Mouse (Mus musculus): Measurements from ENCODE around the gene Nfix. TPM values are rescaled to one million over a fixed set of nuclear protein-coding genes. Genes with fewer than 3 reads are reported as not detected.

Gene Nfix
- polyA plus RNA-seq, 1 experiment from 2014 or later: 8.4 TPM

DNA sequence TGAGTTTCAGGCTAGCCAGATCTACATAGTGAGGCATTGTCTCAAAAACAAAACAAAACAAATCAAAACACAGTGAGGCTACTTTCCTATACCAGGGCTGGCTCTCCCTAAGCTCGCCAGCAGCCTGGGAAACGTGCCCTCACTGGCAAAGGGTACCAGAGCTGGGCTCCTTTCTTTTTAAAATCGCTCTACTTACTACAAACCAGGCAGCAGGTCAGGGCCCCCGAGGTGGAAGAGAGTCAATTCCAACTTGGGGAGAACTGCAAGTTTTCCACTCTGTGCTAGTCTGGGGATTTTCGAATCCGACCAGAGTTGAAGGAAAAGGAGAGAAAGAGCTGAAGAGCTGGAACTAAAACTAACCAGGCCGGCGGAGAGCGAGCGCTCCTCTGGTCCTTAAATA is 17.5 kb downstream of the Nfix start:
- WGBS: 6% methylated on average over 10 of the region's 10 CpGs
- no peaks in the 10 kb centered on the region for H3K9me3 ChIP-seq
- H3K27ac ChIP-seq: no peak overlapping the region
- peaks cover 100% of the 10 kb centered on the region for H3K27me3 ChIP-seq (replicated peaks)
- no peak for ATAC-seq (ENCODE audit: low FRiP score, low read depth)
- H3K36me3 ChIP-seq: no peaks in the 10 kb centered on the region
- peaks cover 24% of the 10 kb centered on the region for H3K4me1 ChIP-seq
- no peak overlapping the region for H3K4me3 ChIP-seq
- no peak overlapping the region for H3K4me2 ChIP-seq (replicated peaks)
- H3K9ac ChIP-seq: no peak overlapping the region

DNA sequence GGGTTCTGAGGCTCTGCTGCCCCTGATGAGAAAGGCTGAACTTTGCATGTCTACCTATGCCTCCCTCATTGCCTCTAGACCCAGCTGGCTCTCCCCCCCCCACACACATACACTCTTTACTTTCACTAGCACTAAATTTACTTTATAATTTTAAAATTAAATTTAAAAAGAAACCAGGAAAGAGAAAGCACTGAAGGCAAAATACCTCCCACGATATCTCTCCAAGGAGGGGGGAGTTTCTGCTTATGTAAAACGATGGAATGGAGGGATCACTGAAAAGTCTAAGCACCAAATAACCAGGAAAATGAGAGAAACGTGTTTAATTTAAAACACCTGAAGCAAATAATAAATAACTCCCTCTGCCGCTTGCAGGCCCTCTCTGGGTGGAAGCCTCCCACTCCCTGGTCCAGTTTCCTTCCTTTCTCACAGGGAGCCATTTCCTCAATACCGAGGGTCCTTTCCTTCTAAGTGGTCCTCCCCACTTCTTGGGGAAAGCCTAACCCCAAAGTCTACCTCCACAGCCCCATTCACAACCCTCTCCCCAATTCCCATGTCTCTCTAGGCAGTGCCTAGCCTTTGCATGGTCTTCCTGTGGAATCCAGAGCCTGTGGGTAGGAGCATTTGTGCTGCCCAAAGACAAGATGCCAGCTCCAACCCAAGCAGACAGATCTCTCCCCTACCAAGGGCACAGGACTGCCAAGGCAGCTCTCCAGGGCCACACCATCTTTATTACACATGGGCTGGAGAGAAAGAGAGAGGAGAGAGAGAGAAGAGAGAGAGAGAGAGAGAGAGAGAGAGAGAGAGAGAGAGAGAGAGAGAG is 18.2 kb downstream of the Nfix start:
- H3K4me2 ChIP-seq (replicated peaks): no peak overlapping the region
- no peaks in the 10 kb centered on the region for H3K36me3 ChIP-seq
- H3K9me3 ChIP-seq: no peaks in the 10 kb centered on the region
- no peak overlapping the region for H3K9ac ChIP-seq
- no peak overlapping the region for H3K4me3 ChIP-seq
- no peak overlapping the region for H3K27ac ChIP-seq
- peaks cover 100% of the 10 kb centered on the region for H3K27me3 ChIP-seq (replicated peaks)
- 6% methylated on average over 5 of the region's 5 CpGs for WGBS
- ATAC-seq (ENCODE audit: low FRiP score, low read depth): no peak
- H3K4me1 ChIP-seq: peaks cover 24% of the 10 kb centered on the region

DNA sequence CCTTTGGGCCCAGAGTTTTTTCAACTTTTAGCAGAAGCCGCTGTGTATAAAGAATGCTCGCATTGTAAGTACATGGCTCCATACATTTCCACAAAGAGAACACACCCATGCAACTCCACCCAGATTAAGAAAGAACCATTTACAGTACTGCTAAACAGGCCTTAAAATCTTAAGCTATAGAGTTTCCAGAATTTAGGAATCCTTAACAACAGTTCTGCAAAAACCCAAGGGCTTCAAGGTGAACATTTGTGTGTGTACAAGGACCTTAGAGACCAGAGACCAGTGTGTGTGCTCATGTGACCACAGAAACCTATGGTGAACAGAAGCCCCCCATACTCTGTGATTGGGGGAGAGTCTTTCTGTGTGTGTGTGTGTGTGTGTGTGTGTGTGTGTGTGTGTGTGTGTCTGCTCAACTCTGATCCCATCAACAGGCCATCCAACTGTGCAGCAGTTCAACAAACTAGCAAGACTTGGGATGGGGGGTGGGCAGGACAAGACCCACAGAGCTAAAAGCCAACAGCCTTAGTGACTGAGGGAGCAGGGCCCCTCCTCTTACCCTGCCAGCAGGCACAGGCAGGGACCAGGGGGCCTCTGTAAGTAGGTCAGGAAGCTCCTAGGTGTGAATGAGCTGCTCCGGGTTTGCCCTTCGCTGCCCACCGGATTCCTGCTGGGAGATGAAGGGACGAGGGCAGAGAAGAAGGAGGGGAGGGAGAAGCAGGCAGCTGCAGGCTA is 19.0 kb downstream of the Nfix start:
- H3K36me3 ChIP-seq: no peaks in the 10 kb centered on the region
- H3K9me3 ChIP-seq: no peaks in the 10 kb centered on the region
- no peak overlapping the region for H3K4me2 ChIP-seq (replicated peaks)
- peaks cover 99% of the 10 kb centered on the region for H3K27me3 ChIP-seq (replicated peaks)
- no peak overlapping the region for H3K4me3 ChIP-seq
- 9% methylated on average over 6 of the region's 6 CpGs for WGBS
- peaks cover 21% of the 10 kb centered on the region for H3K4me1 ChIP-seq
- no peak overlapping the region for H3K27ac ChIP-seq
- H3K9ac ChIP-seq: no peak overlapping the region
- no peak for ATAC-seq (ENCODE audit: low FRiP score, low read depth)

DNA sequence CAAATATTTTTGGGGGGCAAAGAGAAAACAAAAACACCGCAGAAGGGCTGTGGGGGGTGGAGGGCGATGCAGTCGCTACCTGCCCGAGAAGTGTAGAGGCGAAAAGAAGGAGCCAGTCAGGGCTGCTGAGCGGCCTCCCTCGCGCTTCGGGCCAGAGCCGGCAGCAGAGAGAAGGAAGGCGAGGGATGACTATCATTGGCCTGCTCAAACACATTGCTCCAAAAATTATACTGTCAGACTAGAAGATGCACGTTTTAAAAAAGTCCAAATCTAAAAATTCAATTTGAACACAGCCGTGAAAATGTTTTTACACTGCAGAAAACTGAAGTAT is 20.0 kb downstream of the Nfix start:
- no peak for ATAC-seq (ENCODE audit: low FRiP score, low read depth)
- Histone ChIP-seq H3K27me3 (replicated peaks) (peaks cover 99% of the 10 kb centered on the region), H3K36me3 (no peaks in the 10 kb centered on the region), H3K27ac (no peak overlapping the region), H3K9ac (no peak overlapping the region), H3K4me2 (replicated peaks) (no peak overlapping the region), H3K4me1 (peaks cover 28% of the 10 kb centered on the region), H3K4me3 (no peak overlapping the region), H3K9me3 (no peaks in the 10 kb centered on the region)
- WGBS: 2% methylated on average over 13 of the region's 13 CpGs

DNA sequence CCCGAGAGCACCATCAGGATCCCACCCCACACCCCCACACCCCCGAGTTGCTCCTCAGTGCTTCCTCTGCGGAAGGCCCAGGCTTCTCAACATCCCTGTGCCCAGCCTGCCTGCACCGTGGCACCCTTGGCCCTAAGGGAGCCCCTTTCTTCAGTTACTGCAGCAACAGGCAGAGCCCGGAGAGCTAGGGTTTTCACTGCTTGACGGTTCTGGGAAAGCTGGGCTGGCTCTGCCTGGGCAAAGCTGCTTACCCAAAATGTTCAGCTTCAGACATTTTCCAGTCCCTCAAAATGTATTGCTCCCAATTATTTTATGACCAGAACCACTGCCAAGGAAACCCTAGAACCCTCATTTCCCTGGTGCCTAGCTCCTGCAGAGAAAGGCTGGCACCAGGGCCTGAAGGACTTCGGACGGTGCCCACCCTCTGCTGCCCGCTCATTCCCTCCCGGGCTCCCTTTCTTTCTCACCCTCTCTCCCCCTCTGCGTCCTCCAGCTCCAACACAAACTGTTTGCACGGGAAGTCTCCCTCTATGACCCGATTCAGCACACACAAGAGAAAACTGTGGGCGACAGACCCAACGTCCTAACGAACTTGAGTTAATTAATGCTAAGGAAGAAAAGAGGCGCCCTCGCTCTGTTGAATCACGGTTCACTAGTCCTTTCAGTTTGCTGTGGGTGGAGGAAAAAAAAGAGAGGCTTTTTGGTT is 20.5 kb downstream of the Nfix start:
- H3K27me3 ChIP-seq (replicated peaks): peaks cover 99% of the 10 kb centered on the region
- H3K4me3 ChIP-seq: no peak overlapping the region
- ATAC-seq (ENCODE audit: low FRiP score, low read depth): no peak
- no peaks in the 10 kb centered on the region for H3K9me3 ChIP-seq
- H3K27ac ChIP-seq: no peak overlapping the region
- peaks cover 31% of the 10 kb centered on the region for H3K4me1 ChIP-seq
- no peaks in the 10 kb centered on the region for H3K36me3 ChIP-seq
- WGBS: 3% methylated on average over 19 of the region's 19 CpGs
- no peak overlapping the region for H3K4me2 ChIP-seq (replicated peaks)
- H3K9ac ChIP-seq: no peak overlapping the region

DNA sequence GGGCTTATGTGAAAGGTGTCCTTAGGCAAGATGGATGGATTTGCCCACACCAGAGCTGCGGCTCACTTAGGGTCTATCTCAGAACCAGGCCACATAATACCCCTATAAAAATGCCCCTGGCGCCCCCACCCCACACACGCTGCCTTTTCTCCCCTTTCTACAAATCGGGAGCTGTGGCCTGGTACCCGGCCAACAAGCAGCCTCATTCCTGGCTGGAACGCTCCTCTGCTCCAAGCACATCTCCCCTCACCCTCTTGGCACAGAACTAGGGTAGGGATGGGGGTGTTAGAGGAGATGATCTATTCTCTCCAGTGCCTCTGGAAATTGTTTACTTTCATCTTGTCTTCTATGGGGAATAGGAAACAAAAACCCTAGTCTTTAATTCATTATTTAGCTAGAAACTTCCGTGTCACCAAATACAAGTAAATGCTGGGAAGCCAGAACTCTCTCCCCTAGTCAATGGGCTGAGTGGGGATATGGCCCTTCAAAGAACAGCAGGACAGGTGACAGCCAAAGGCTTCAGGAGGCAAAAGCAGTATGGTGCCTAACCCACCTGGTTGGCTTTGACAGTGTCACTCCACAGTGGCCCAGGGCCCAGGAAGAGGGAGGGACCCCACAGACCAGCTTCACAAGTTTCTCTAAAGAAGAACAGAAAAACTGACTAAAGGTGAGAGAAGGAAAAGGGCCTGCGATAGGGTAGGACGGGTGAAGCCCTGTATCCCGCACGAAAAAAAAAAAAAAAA is 21.3 kb downstream of the Nfix start:
- H3K9ac ChIP-seq: no peak overlapping the region
- H3K27me3 ChIP-seq (replicated peaks): peaks cover 99% of the 10 kb centered on the region
- no peak for ATAC-seq (ENCODE audit: low FRiP score, low read depth)
- H3K36me3 ChIP-seq: no peaks in the 10 kb centered on the region
- no peak overlapping the region for H3K4me3 ChIP-seq
- WGBS: 4% methylated on average over 11 of the region's 11 CpGs
- H3K27ac ChIP-seq: no peak overlapping the region
- H3K9me3 ChIP-seq: no peaks in the 10 kb centered on the region
- H3K4me2 ChIP-seq (replicated peaks): no peak overlapping the region
- H3K4me1 ChIP-seq: peaks cover 34% of the 10 kb centered on the region

DNA sequence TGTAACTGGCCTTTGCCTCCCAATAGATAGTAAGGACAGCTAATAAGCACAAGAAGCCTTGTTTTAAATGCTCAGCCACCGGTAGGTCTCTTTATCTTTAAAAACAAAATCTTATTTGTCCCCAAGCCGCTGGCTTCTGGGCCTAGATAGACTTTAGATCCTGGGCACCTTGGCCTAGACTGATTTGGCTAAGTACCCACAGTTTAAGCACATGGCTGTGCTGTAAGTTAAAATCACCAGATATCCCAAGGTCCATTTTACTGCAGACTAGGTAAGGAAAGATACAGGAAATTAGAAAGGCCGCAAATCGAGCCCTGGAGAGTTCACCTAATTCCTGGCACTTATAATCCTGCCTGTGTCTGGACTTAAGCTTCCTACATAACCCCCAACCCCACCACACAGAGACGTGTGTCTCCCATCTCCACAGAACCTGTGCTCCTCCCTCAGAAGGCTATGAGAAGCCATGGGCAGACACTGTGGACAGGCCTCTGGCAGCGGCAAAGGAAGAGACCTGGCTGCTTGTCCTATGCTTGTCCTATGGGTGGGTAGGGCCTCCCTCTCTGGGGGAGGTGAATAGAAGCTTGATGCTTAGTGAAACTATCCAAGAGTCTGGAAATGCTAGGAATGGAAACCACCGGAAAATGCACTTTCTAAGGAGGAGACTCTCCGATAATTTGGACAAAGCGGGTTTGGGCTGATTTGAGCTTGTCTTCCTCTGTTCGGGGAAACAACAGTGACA is 22.1 kb downstream of the Nfix start:
- no peak overlapping the region for H3K27ac ChIP-seq
- peaks cover 99% of the 10 kb centered on the region for H3K27me3 ChIP-seq (replicated peaks)
- H3K9me3 ChIP-seq: no peaks in the 10 kb centered on the region
- no peak overlapping the region for H3K4me2 ChIP-seq (replicated peaks)
- WGBS: 14% methylated on average over 10 of the region's 10 CpGs
- H3K36me3 ChIP-seq: no peaks in the 10 kb centered on the region
- no peak overlapping the region for H3K9ac ChIP-seq
- H3K4me3 ChIP-seq: no peak overlapping the region
- peaks cover 38% of the 10 kb centered on the region for H3K4me1 ChIP-seq
- ATAC-seq (ENCODE audit: low FRiP score, low read depth): no peak

DNA sequence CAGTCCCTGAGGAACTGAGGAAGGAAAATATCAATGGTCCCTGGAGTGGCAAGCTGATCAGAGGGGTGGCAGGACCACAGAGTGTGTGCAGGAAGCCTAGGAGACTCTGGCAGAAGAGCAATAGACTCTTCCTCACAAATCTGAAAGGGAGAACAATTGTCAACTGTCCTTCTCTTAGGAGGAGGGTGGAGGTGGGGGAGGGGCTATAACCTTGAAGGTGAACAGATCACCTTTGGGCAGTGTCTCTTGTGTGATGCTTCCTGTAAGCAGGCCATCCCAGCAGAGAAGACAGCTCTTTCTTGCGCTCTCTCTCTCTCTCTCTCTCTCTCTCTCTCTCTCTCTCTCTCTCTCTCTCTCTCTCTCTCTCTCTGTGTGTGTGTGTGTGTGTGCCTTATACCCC is 23.6 kb downstream of the Nfix start:
- no peaks in the 10 kb centered on the region for H3K9me3 ChIP-seq
- no peak overlapping the region for H3K9ac ChIP-seq
- 0% methylated on average over 1 of the region's 1 CpGs for WGBS
- H3K27me3 ChIP-seq (replicated peaks): peaks cover 98% of the 10 kb centered on the region
- peaks cover 47% of the 10 kb centered on the region for H3K4me1 ChIP-seq
- H3K27ac ChIP-seq: no peak overlapping the region
- no peaks in the 10 kb centered on the region for H3K36me3 ChIP-seq
- no peak overlapping the region for H3K4me2 ChIP-seq (replicated peaks)
- H3K4me3 ChIP-seq: no peak overlapping the region
- ATAC-seq (ENCODE audit: low FRiP score, low read depth): no peak

DNA sequence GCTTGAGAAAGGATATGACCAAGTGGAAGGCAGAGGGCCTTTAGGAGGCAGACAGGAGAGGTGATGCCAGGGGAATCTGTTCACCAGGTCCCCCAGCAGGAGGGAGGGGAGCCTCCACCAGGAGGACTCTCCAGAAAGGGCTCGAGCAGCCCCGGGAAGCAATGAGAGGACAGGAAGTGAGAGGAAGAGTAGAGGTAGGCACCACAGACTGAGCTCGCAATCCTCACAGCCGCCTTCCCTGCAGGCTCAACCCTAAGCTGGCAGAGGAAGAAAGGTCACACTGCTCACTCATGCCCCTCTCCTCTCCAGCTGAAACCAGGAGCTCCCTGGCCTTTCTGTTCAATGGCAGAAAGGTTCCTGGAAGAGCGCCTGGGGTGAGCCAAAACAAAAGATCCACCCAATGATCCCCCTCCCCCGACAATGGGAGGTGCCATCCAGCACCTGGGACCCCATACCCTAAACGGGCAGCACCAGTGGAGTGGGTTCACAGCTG is 24.5 kb downstream of the Nfix start:
- Histone ChIP-seq H3K27ac (no peak overlapping the region), H3K27me3 (replicated peaks) (peaks cover 98% of the 10 kb centered on the region), H3K9ac (no peak overlapping the region), H3K36me3 (no peaks in the 10 kb centered on the region), H3K9me3 (no peaks in the 10 kb centered on the region), H3K4me3 (no peak overlapping the region), H3K4me1 (peaks cover 47% of the 10 kb centered on the region), H3K4me2 (replicated peaks) (peak overlapping the region; percentile 50)
- no peak for ATAC-seq (ENCODE audit: low FRiP score, low read depth)
- 1% methylated on average over 7 of the region's 7 CpGs for WGBS

DNA sequence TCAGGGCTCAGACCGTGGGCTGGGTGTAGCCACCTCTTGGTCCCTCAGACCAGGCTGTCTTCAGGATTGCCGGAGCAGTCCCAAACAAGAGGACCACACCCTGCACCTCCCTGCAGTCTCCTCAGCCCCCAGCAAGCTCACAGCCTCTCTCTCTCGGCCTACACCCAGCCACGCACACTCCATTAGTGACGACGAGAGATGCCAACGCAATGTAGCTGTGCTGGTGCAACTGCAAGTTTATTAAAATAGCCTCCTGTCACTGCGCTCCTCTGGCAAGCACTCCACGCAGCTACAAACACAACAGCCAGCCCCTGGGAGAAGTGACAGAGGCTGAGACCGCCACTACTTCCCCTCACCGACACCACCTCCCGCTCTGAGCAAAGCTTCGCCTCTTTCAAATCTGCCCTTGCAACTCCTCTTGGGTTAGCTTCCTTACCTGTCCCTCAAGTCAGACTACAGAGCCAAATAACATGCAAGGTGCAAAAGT is 25.0 kb downstream of the Nfix start:
- Histone ChIP-seq H3K36me3 (no peaks in the 10 kb centered on the region), H3K27ac (no peak overlapping the region), H3K4me1 (peaks cover 46% of the 10 kb centered on the region), H3K9me3 (no peaks in the 10 kb centered on the region), H3K9ac (no peak overlapping the region), H3K4me2 (replicated peaks) (peak overlapping the region; percentile 50), H3K27me3 (replicated peaks) (peaks cover 98% of the 10 kb centered on the region), H3K4me3 (peak overlapping the region; percentile 1; the same call in 1 of the 2 replicates)
- ATAC-seq (ENCODE audit: low FRiP score, low read depth): peak; percentile 36; the same call in 1 of the 2 replicates
- WGBS: 3% methylated on average over 13 of the region's 13 CpGs

DNA sequence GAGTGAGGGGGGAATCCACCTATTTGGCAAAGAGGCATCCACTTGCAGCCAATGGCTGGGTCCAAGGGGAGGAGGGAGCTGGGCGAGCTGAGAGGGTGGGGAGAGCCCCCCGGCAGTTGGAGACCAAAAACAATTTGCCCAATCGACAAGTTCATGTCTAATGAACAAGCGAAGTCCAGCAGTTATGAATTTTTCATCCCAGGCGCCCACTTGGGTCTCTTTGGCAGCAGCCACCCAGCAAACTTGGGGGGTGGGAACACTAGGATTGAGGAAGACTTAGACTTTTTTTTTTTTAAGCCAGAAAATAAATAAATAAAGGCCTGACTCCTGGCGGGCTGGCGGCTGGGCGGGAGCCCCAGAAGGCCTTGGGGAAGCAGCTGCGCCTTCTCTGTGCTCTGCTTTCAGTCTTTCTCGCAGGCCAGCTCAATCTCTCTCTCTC is 25.7 kb downstream of the Nfix start:
- H3K4me3 ChIP-seq: no peak overlapping the region
- ATAC-seq (ENCODE audit: low FRiP score, low read depth): 0 out of 2 replicates have a peak, but pooled peaks have one; percentile 45
- H3K4me2 ChIP-seq (replicated peaks): peak overlapping the region; percentile 50
- H3K9ac ChIP-seq: no peak overlapping the region
- no peak overlapping the region for H3K27ac ChIP-seq
- no peaks in the 10 kb centered on the region for H3K36me3 ChIP-seq
- peaks cover 39% of the 10 kb centered on the region for H3K4me1 ChIP-seq
- H3K9me3 ChIP-seq: no peaks in the 10 kb centered on the region
- peaks cover 98% of the 10 kb centered on the region for H3K27me3 ChIP-seq (replicated peaks)
- 3% methylated on average over 10 of the region's 10 CpGs for WGBS

Data from neural tube, embryonic 12.5 days (tissue).